Mouse (Mus musculus) embryo, embryonic 10 days (tissue): Measurements from ENCODE around the gene Tagln.

ENCODE experiments used
- DNase-seq: peaks from one replicate; pipeline ENCODE4 v3.0.0-alpha.2; 2015; ENCODE audit warnings: low spot score

The Tagln gene

GRCm38 (mm10) chr9:45906355-45907077 is 29.3 kb downstream of the Tagln start, which contains the start of the genes Pcsk7 and Rnf214:
Gene Pcsk7 (plus strand): TSS chr9:45906497.
Gene Rnf214 (minus strand): TSS chr9:45906911.
- DNase-seq: peak; percentile 88

- DNase-seq: peak; percentile 58
These were observed 30.0 kb downstream of the Tagln start for GRCm38 (mm10) chr9:45905811-45906237.

- DNase-seq: no peak
These were observed 30.7 kb downstream of the Tagln start for GRCm38 (mm10) chr9:45905196-45905595.

- no peak for DNase-seq
These were observed 42.2 kb downstream of the Tagln start for GRCm38 (mm10) chr9:45893681-45894080.
